Mouse (Mus musculus) central nervous system, embryonic 11.5 days (tissue): ENCODE measurements around the gene BC048679. TPM values are rescaled to one million over a fixed set of nuclear protein-coding genes. Genes with fewer than 3 reads are reported as not detected.

Source experiments
- polyA plus RNA-seq: library from polyadenylated mRNA; depleted of rRNA; stranded (reverse); fragments of >200 nt; gene quantifications from 2 replicates; pipeline ENCODE4 v1.2.3, GENCODE M21; 2012; rRNA removed

Gene BC048679
- 0.21 TPM in 1 of 2 replicates, not detected in the other for polyA plus RNA-seq

GRCm38 (mm10) chr7:81498181-81498580 lies at the start of gene BC048679:
Gene BC048679 (minus strand): TSS chr7:81498281.

GRCm38 (mm10) chr7:81493331-81494021 lies 4.6 kb downstream of the BC048679 start, which contains the start of gene Ap3b2:
Gene Ap3b2 (minus strand): TSS chr7:81493925.

GRCm38 (mm10) chr7:81455155-81455651 lies 42.9 kb downstream of the BC048679 start, which contains the start of gene Cpeb1:
Gene Cpeb1 (minus strand): TSS chr7:81455465.

Other genes with a start within 250 kb of the BC048679 start
- 1,462 and 2,852 TPM in 2 replicates for gene Rps17, start 153.0 kb downstream of the BC048679 start, polyA plus RNA-seq
- gene Cpeb1, start 42.8 kb downstream of the BC048679 start, polyA plus RNA-seq: 1.5 and 2.3 TPM in 2 replicates
- 28.8 and 35.1 TPM in 2 replicates for gene Ap3b2, start 4.4 kb downstream of the BC048679 start, polyA plus RNA-seq
- 0.55 and 0.73 TPM in 2 replicates for gene Fsd2, start 68.7 kb upstream of the BC048679 start, polyA plus RNA-seq
- 8.6 and 13.1 TPM in 2 replicates for gene Whamm, start 73.0 kb upstream of the BC048679 start, polyA plus RNA-seq
- 18.8 and 20.1 TPM in 2 replicates for gene Homer2, start 209.2 kb upstream of the BC048679 start, polyA plus RNA-seq